Mouse (Mus musculus) activated CD4-positive, CD25-positive, alpha-beta regulatory T cell (primary cell): ENCODE measurements around the gene Bcorl1. TPM values are rescaled to one million over a fixed set of nuclear protein-coding genes. Genes with fewer than 3 reads are reported as not detected.

Experiments used
- polyA plus RNA-seq, 2 experiments: library from polyadenylated mRNA; unstranded; fragments of 100-300 nt; shearing (Covaris generic); gene quantifications; one replicate each; pipeline ENCODE4 v1.2.1; 2017

Bcorl1 gene
- polyA plus RNA-seq = 1 to 10 TPM; 1.0 to 1.5 TPM

DNA sequence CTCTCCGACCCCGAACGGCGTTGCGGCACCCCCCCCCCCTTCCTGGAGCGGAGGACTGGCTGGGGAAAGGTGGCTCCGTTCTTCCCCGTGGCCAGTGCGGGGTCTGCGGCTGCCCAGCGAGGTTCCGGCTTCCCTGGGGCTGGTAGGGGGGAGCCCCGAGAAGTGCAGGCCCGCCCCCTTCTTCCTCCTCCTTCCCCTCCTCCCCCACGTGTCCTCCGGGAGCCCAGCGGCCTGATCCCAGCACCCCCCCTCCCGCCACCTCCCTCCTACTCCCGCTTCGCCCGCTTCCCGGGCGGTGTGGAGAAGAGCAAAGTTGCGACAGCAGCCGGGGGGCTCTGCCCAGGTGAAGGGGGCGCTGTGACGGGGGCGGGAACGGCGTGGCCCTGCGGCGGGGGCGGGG lies at the start of gene Bcorl1:
TSS of gene Bcorl1 (plus strand) at position 218 of the 400 bp plus-strand sequence.

Other genes starting within 250 kb of the Bcorl1 start
- under 1 TPM; 0.17 to 0.71 TPM for gene Xpnpep2, start 232.6 kb upstream of the Bcorl1 start, polyA plus RNA-seq
- 100 to 1,000 TPM; 323 to 455 TPM for gene Sash3, start 194.9 kb upstream of the Bcorl1 start, polyA plus RNA-seq
- gene Zdhhc9, start 132.5 kb upstream of the Bcorl1 start, polyA plus RNA-seq = 10 to 100 TPM; 19.1 to 22.7 TPM
- 10 to 100 TPM; 14.5 to 17.2 TPM for gene Utp14a, start 84.5 kb upstream of the Bcorl1 start, polyA plus RNA-seq
- gene Elf4, start 121.8 kb downstream of the Bcorl1 start, polyA plus RNA-seq = 10 to 100 TPM; 49.9 to 94.2 TPM
- gene Aifm1, start 172.2 kb downstream of the Bcorl1 start, polyA plus RNA-seq = 10 to 100 TPM; 37.2 to 52.0 TPM
- under 1 TPM; 0.18 to 0.85 TPM for gene Rab33a, start 177.9 kb downstream of the Bcorl1 start, polyA plus RNA-seq